In genomic region chr14:118696556-118697289, GRCm38 (mm10) we compare ENCODE assay signal across 26 mouse cellular contexts. TPM values are rescaled to one million over a fixed set of nuclear protein-coding genes. Genes with fewer than 3 reads are reported as not detected.
DNase-seq lines count a peak whose midpoint lies in the region; ATAC-seq and TF ChIP-seq lines count a peak whose summit lies in the region.
"Had no signal": no experiment of that assay in that cellular context is flagged by ENCODE, and none has a peak within 500 bp of the region (broad histone marks: within the 10 kb centered on the region; RNA-seq: fewer than 3 reads in every experiment).

No protein-coding gene starts in this region.

- ATAC-seq in erythroid progenitor cell, adult 5-6 weeks (replicated peaks; ENCODE audit: low FRiP score, poor library complexity, severe bottlenecking): no peak
- ATAC-seq: forebrain, embryonic 14.5 days; midbrain, embryonic 15.5 days had no signal

- TF ChIP-seq POLR2A in ES-Bruce4 (IDR thresholded peaks at IDR 0.05; ENCODE audit: insufficient read depth, low read length): no peak

- H3K27me3 ChIP-seq in E14TG2a.4 (ENCODE audit: insufficient read depth, low read length): no peaks in the 10 kb centered on the region
- H3K27me3 ChIP-seq in ES-Bruce4 (ENCODE audit: control insufficient read depth, insufficient read depth, low read length, poor library complexity, severe bottlenecking): no peaks in the 10 kb centered on the region
- H3K27me3 ChIP-seq: embryonic facial prominence, embryonic 15.5 days; heart, embryonic 15.5 days; kidney, embryonic 15.5 days; liver, embryonic 15.5 days; midbrain, embryonic 15.5 days had no signal

- peak; percentile 68 for DNase-seq in brain, adult 2 months (ENCODE audit: low read depth, low spot score)
- peak; percentile 69 for DNase-seq in cerebellum, adult 9-11 months
- DNase-seq in natural killer cell, adult 2 months (ENCODE audit: low spot score in 2 of 2): no peak
- no peak for DNase-seq in frontal cortex, postnatal 14 days (ENCODE audit: low spot score in 2 of 2)
- DNase-seq in frontal cortex, postnatal 10 days (ENCODE audit: low spot score in 2 of 2): no peak
- DNase-seq: adrenal gland, postnatal 10 days; B cell, adult 2 months; gastrocnemius, postnatal 10 days; lung, embryonic 14.5 days; lung, postnatal 14 days; spleen, adult 18-20 months; thymus, postnatal 14 days had no signal

- H3K27ac ChIP-seq in ES-Bruce4 (ENCODE audit: insufficient read depth, low read length): peak overlapping the region; percentile 86
- H3K27ac ChIP-seq: embryonic facial prominence, embryonic 10.5 days; embryonic facial prominence, embryonic 15.5 days; heart, embryonic 15.5 days; hindbrain, embryonic 14.5 days; kidney, embryonic 15.5 days; left cerebral cortex, adult 2 months; limb, embryonic 12.5 days; liver, embryonic 15.5 days; midbrain, embryonic 10.5 days; midbrain, embryonic 15.5 days had no signal

- TF ChIP-seq EP300 in ES-Bruce4 (IDR thresholded peaks at IDR 0.05; ENCODE audit: insufficient read depth, low read depth, low read length): peak; percentile 95

- TF ChIP-seq CTCF in E14TG2a.4 (conservative IDR thresholded peaks at IDR 0.05; ENCODE audit: low read length) (no peak), ES-Bruce4 (IDR thresholded peaks at IDR 0.05; ENCODE audit: low read depth, low read length) (no peak)

- H3K4me3 ChIP-seq in E14TG2a.4 (replicated peaks; ENCODE audit: low read length) (peak overlapping the region; percentile 67), ES-Bruce4 (ENCODE audit: low read depth, low read length) (peak overlapping the region; percentile 54)
- H3K4me3 ChIP-seq: embryonic facial prominence, embryonic 10.5 days; embryonic facial prominence, embryonic 15.5 days; heart, embryonic 15.5 days; kidney, embryonic 15.5 days; left cerebral cortex, adult 2 months; limb, embryonic 12.5 days; liver, embryonic 15.5 days; midbrain, embryonic 10.5 days; midbrain, embryonic 15.5 days had no signal

- H3K36me3 ChIP-seq in E14TG2a.4 (ENCODE audit: insufficient read depth, low read length): peaks cover 79% of the 10 kb centered on the region
- peaks cover 6% of the 10 kb centered on the region for H3K36me3 ChIP-seq in ES-Bruce4 (ENCODE audit: control insufficient read depth, insufficient read depth, low read length, poor library complexity, severe bottlenecking)
- H3K36me3 ChIP-seq: embryonic facial prominence, embryonic 10.5 days; embryonic facial prominence, embryonic 15.5 days; heart, embryonic 15.5 days; limb, embryonic 12.5 days; midbrain, embryonic 15.5 days had no signal

- H3K9ac ChIP-seq in ES-Bruce4 (ENCODE audit: low read depth, poor library complexity, severe bottlenecking): no peak overlapping the region
- H3K9ac ChIP-seq: embryonic facial prominence, embryonic 15.5 days; heart, embryonic 15.5 days; hindbrain, embryonic 14.5 days; kidney, embryonic 15.5 days; limb, embryonic 12.5 days; liver, embryonic 15.5 days; lung, embryonic 14.5 days; midbrain, embryonic 15.5 days had no signal

- H3K4me1 ChIP-seq in E14TG2a.4 (replicated peaks; ENCODE audit: low read depth, low read length) (peaks cover 96% of the 10 kb centered on the region), ES-Bruce4 (ENCODE audit: control insufficient read depth, insufficient read depth, low read length) (peaks cover 13% of the 10 kb centered on the region)
- H3K4me1 ChIP-seq: heart, embryonic 15.5 days; midbrain, embryonic 15.5 days had no signal

- no peaks in the 10 kb centered on the region for H3K9me3 ChIP-seq in E14TG2a.4 (ENCODE audit: low read length)
- H3K9me3 ChIP-seq in ES-Bruce4 (replicated peaks; ENCODE audit: control insufficient read depth, insufficient read depth, low read length, poor library complexity, severe bottlenecking): no peaks in the 10 kb centered on the region
- H3K9me3 ChIP-seq: embryonic facial prominence, embryonic 10.5 days; embryonic facial prominence, embryonic 15.5 days; heart, embryonic 15.5 days; kidney, embryonic 15.5 days; limb, embryonic 12.5 days; liver, embryonic 15.5 days; midbrain, embryonic 10.5 days; midbrain, embryonic 15.5 days had no signal

RNA-seq across cellular contexts. Expression of gene Abcc4, which starts 9.3 kb away (rescaled TPM):
- 29.0 and 32.2 TPM in 2 replicates for polyA plus RNA-seq in ES-Bruce4 (2011; ENCODE audit: insufficient read depth, insufficient read length, low read depth, missing spikeins)
- total RNA-seq in erythroid progenitor cell, adult 5-6 weeks (2015; ENCODE audit: low replicate concordance): 16.3 and 17.7 TPM in 2 replicates
- 14.5 and 17.5 TPM in 2 replicates for total RNA-seq in erythroid progenitor cell, adult 5-6 weeks (2017; ENCODE audit: low replicate concordance)

Comparison
In these comparisons a context has a peak if more than half of its experiments do, and no peak if none do; other contexts are left out.
1. DNase-seq: peak in brain, adult 2 months (single experiment) and cerebellum, adult 9-11 months (single experiment); none in natural killer cell, adult 2 months (0 of 2), frontal cortex, postnatal 14 days (0 of 2) and frontal cortex, postnatal 10 days (0 of 2).